Mouse (Mus musculus) kidney, embryonic 15.5 days (tissue): Measurements from ENCODE around the gene Obox2. TPM values are rescaled to one million over a fixed set of nuclear protein-coding genes. Genes with fewer than 3 reads are reported as not detected.
"Not testable (repeated sequence)": the region's sequence is repeated elsewhere in the genome, so short reads cannot be mapped to it uniquely, and the experiment has no call there.

Experiments
- ATAC-seq: fragments of 200-750 bp; cut with Nextera tagmentation; replicated peaks from 2 replicates; pipeline ENCODE4 v1.8.0; 2017; ENCODE audit warnings: moderate TSS enrichment; ENCODE audit not compliant: low FRiP score
- H3K27ac ChIP-seq: fragments of 300-500 bp; sonication (generic); 2 replicates; pipeline ENCODE4 v1.5.1; 2015; ENCODE audit warnings: mild to moderate bottlenecking, inconsistent platforms
- H3K27me3 ChIP-seq: fragments of 300-500 bp; sonication (generic); 2 replicates; pipeline ENCODE4 v1.6.1; 2015; ENCODE audit warnings: inconsistent platforms
- H3K36me3 ChIP-seq: fragments of 300-500 bp; sonication (generic); 2 replicates; pipeline ENCODE4 v1.6.1; 2015; ENCODE audit warnings: inconsistent platforms
- H3K4me1 ChIP-seq: fragments of 300-500 bp; sonication (generic); 2 replicates; pipeline ENCODE4 v1.6.1; 2015; ENCODE audit warnings: inconsistent platforms
- H3K4me2 ChIP-seq: fragments of 300-500 bp; sonication (generic); 2 replicates; pipeline ENCODE4 v1.6.1; 2015; ENCODE audit warnings: moderate library complexity, mild to moderate bottlenecking, inconsistent platforms
- H3K4me3 ChIP-seq: fragments of 300-500 bp; sonication (generic); replicated peaks from 2 replicates; pipeline ENCODE4 v1.5.1; 2015; ENCODE audit warnings: mild to moderate bottlenecking, inconsistent platforms
- H3K9ac ChIP-seq: fragments of 300-500 bp; sonication (generic); 2 replicates; pipeline ENCODE4 v1.6.1; 2015; ENCODE audit warnings: mild to moderate bottlenecking, inconsistent platforms
- H3K9me3 ChIP-seq: fragments of 300-500 bp; sonication (generic); replicated peaks from 2 replicates; pipeline ENCODE4 v1.6.1; 2016; ENCODE audit warnings: inconsistent platforms
- WGBS: fragments of 180-500 bp; shearing (Covaris S2); methylation state at CpG from one replicate; pipeline ENCODE4 v1.1.7; 2015; ENCODE audit warnings: mixed read lengths; 5-methylcytosine and 5-hydroxymethylcytosine counted together
- polyA plus RNA-seq: library from polyadenylated mRNA; unstranded; fragments of >200 nt; fragmentation: Nextera tagmentation; extraction: Ambion mirVana; gene quantifications from 2 replicates; pipeline ENCODE4 v1.2.1, GENCODE M21; 2015

Gene Obox2
- polyA plus RNA-seq, result not detected in 2 replicates

DNA sequence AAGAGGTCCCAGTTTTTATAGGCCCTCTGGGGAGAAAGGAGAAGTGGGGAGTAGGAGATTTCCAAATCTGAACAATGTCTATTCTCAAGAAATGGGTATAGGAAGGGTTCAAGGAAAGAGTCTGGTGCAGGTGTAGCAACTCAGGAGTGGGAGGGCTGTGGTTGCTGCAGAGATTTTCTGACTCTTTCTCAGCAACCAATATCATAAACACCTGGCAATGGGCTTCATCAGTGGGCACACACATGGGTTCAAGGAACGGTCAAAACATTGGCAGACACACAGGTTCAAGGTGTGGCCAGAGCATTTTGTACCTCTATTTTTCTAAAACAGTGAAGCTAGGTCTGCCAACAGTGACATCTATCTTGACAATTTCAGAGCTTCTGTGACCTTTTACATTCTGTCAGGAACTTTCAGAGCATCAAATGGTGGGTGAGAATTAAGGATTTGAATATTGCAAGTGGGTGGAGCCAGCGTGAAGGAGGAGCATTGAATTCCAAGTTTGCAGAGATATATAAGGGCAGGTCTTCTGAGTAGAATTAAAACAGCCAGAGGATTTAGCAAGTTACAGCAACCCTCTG, at the start of gene Obox2, which contains the start of gene Obox1:
Obox2 (plus strand) TSS at position 301 of the 578 bp plus-strand sequence.
Obox1 (plus strand) TSS at position 528 of the 578 bp plus-strand sequence.
- H3K4me3 ChIP-seq, ATAC-seq, H3K27ac ChIP-seq, H3K27me3 ChIP-seq, H3K36me3 ChIP-seq, H3K4me2 ChIP-seq, H3K9ac ChIP-seq, H3K4me1 ChIP-seq, H3K9me3 ChIP-seq: not testable (repeated sequence)
- no CpG with 5 or more reads among the region's 2 CpGs for WGBS

DNA sequence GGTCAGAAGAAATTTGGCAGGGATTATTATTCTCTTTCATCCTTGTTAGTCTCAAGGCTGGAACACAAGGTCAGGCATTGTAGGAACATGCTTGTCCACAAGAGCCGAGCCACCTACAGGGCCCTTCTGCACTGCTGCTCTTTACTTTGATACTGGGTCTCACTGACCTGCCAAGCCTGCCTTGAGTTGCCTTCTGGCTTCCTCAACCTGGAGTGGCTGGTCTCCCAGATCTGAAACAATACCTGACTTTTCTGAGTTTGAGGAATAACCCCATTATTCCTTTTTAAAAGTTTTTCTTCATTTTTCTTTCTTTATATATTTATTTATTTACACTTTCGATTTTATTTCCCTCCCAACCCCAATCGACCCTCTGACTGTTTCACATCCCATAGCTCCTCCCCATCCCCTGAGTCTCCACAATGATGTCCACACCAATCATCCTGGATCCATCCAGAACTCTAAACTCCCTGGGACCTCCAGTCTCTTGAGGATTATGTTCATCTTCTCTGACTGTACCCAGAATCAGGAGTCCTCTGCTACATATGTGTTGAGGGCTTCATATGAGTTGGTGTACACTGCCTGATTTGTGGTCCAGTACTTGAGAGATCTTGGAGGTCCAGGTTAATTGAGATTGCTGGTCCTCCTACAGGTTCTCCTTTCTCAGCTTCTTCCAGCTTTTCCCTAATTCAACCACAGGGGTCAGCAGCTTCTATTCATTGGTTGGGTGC, 10.8 kb downstream of the Obox2 start:
- H3K27me3 ChIP-seq, H3K9ac ChIP-seq, ATAC-seq, H3K27ac ChIP-seq, H3K4me3 ChIP-seq, H3K36me3 ChIP-seq, H3K4me1 ChIP-seq, H3K4me2 ChIP-seq: not testable (repeated sequence)
- WGBS, result 73% methylated on average over 3 of the region's 3 CpGs
- H3K9me3 ChIP-seq, result peaks cover 17% of the 10 kb centered on the region; the same call in 1 of the 2 replicates

- ATAC-seq, H3K4me3 ChIP-seq, H3K9me3 ChIP-seq, H3K9ac ChIP-seq, H3K27ac ChIP-seq, H3K27me3 ChIP-seq, H3K36me3 ChIP-seq, H3K4me2 ChIP-seq, H3K4me1 ChIP-seq: not testable (repeated sequence)
- WGBS, result 87% methylated on average over 10 of the region's 10 CpGs
Measured at GRCm38 (mm10) chr7:15406816-15407215, 18.3 kb downstream of the Obox2 start.

DNA sequence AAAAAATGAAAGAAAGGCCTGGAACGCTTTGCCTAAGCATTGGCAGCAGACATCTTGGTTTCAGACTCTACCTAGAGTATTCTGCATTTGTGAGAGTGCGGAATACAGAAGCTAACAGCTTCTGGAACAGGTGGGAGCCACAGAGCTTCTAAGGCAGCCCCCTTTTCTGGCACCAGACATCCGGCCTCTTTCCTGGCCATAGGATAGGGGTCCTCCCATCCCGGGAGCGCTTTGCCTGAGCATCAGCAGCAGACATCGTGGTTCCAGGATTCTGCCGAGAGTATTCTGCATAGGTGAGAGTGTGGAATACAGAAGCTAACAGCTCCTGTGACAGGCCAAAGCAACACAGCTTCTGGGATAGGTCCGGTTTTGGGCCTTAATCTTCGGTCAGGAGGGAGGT, 29.5 kb downstream of the Obox2 start:
- not testable (repeated sequence) for H3K36me3 ChIP-seq, H3K4me3 ChIP-seq, H3K9ac ChIP-seq, H3K4me1 ChIP-seq, ATAC-seq, H3K4me2 ChIP-seq, H3K9me3 ChIP-seq, H3K27ac ChIP-seq, H3K27me3 ChIP-seq
- WGBS, result 85% methylated on average over 9 of the region's 9 CpGs

- H3K4me3 ChIP-seq, H3K9me3 ChIP-seq, H3K27me3 ChIP-seq, H3K27ac ChIP-seq, ATAC-seq, H3K9ac ChIP-seq, H3K36me3 ChIP-seq, H3K4me1 ChIP-seq, H3K4me2 ChIP-seq: not testable (repeated sequence)
- 87% methylated on average over 4 of the region's 4 CpGs for whole genome bisulfite sequencing
Measured at GRCm38 (mm10) chr7:15425537-15425936, 37.0 kb downstream of the Obox2 start.

Other genes with a start within 250 kb of the Obox2 start
- gene Obox1, start 227 bp downstream of the Obox2 start, polyA plus RNA-seq, result not detected in 2 replicates